Mouse (Mus musculus) neural tube, embryonic 15.5 days (tissue): ENCODE data around the gene P2rx7. TPM values are rescaled to one million over a fixed set of nuclear protein-coding genes. Genes with fewer than 3 reads are reported as not detected.

Experiments used
- ATAC-seq: fragments of 200-750 bp; cut with Nextera tagmentation; 2 replicates; pipeline ENCODE4 v1.8.0; 2017; ENCODE audit warnings: mild to moderate bottlenecking, moderate TSS enrichment, moderate library complexity; ENCODE audit not compliant: low FRiP score
- H3K27ac ChIP-seq: fragments of 300-500 bp; sonication (generic); replicated peaks from 2 replicates; pipeline ENCODE4 v1.5.1; 2015; ENCODE audit warnings: mild to moderate bottlenecking, inconsistent platforms
- H3K27me3 ChIP-seq: fragments of 300-500 bp; sonication (generic); replicated peaks from 2 replicates; pipeline ENCODE4 v1.6.1; 2015; ENCODE audit warnings: inconsistent platforms
- H3K36me3 ChIP-seq: fragments of 300-500 bp; sonication (generic); 2 replicates; pipeline ENCODE4 v1.6.1; 2015; ENCODE audit warnings: inconsistent platforms
- H3K4me1 ChIP-seq: fragments of 300-500 bp; sonication (generic); 2 replicates; pipeline ENCODE4 v1.6.1; 2015; ENCODE audit warnings: inconsistent platforms
- H3K4me2 ChIP-seq: fragments of 300-500 bp; sonication (generic); 2 replicates; pipeline ENCODE4 v1.6.1; 2015; ENCODE audit warnings: inconsistent platforms, mild to moderate bottlenecking, moderate library complexity
- H3K4me3 ChIP-seq: fragments of 300-500 bp; sonication (generic); replicated peaks from 2 replicates; pipeline ENCODE4 v1.5.1; 2015; ENCODE audit warnings: mild to moderate bottlenecking, inconsistent platforms
- H3K9ac ChIP-seq: fragments of 300-500 bp; sonication (generic); replicated peaks from 2 replicates; pipeline ENCODE4 v1.6.1; 2015; ENCODE audit warnings: mild to moderate bottlenecking, inconsistent platforms
- H3K9me3 ChIP-seq: fragments of 300-500 bp; sonication (generic); replicated peaks from 2 replicates; pipeline ENCODE4 v1.6.1; 2016; ENCODE audit warnings: inconsistent platforms
- WGBS: fragments of 180-500 bp; shearing (Covaris S2); methylation state at CpG from one replicate; pipeline ENCODE4 v1.1.7; 2015; ENCODE audit warnings: mixed read lengths; 5-methylcytosine and 5-hydroxymethylcytosine counted together
- polyA plus RNA-seq: library from polyadenylated mRNA; unstranded; fragments of >200 nt; fragmentation: Nextera tagmentation; extraction: Ambion mirVana; gene quantifications from 2 replicates; pipeline ENCODE4 v1.2.1, GENCODE M21; 2015

The P2rx7 gene
- polyA plus RNA-seq, 1 experiment from 2014 or later: 5.0 TPM

DNA sequence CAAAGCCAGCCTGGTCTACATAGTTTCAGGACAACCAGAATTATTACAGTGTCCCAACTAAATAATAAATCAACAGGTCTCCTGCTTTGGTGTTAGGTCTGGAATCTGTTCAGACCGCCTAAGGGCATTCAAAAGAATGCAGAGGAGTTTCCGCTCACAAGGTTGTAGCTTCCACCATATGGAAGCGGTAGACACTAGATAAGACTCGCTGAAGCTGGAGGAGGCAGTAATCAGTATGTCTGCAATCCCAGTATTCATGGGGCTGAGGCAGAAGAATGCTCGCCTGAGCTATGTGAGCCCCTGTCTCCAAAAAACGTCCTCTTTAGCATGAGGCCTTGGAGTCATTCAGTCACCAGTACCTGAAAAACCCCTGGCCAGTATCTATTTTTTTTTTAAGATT is 65.1 kb downstream of the P2rx7 start:
- H3K4me3 ChIP-seq: no peak overlapping the region
- H3K27me3 ChIP-seq: no peaks in the 10 kb centered on the region
- 85% methylated on average over 6 of the region's 6 CpGs for WGBS
- peaks cover 20% of the 10 kb centered on the region for H3K4me1 ChIP-seq
- no peaks in the 10 kb centered on the region for H3K9me3 ChIP-seq
- no peak for ATAC-seq
- no peak overlapping the region for H3K27ac ChIP-seq
- H3K36me3 ChIP-seq: no peaks in the 10 kb centered on the region
- no peak overlapping the region for H3K9ac ChIP-seq
- no peak overlapping the region for H3K4me2 ChIP-seq

DNA sequence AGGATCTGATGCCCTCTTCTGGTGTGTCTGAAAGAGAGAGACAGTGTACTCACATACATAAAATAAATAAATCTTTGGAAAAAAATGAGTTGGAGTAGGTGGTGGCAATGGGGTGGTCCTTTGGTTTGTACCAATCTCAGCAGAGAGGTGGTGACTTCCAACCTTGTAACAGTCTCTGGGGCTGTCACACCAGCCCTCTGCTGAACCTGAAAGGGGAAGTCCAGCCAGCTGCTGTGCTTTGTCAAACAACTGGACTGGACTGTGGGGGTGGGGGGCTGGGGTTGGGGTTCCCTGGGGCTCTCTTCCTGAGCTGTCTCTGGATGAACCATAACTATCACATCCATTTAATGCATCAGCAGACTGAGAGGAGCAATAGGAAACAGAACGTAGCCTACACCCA is 72.0 kb downstream of the P2rx7 start:
- no peak overlapping the region for H3K9ac ChIP-seq
- 82% methylated on average over 1 of the region's 1 CpGs for WGBS

DNA sequence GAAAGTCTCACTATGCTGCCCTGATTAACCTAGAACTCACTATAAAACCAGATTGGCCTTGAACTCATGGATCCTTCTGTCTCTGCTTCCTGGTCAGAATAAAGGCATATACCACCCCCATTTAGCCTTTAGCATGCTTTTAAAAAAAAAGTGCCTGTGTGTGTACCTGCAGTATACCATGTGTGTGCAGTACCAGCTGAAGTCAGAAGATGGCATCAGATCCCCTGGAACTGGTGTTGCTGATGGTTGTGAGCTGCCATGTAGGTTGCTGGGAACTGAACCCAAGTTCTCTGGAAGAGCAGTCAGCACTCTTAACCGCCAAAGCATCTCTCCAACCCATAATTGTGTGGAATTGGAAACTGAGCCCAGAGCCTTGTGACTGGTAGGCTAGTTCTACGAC is 73.1 kb downstream of the P2rx7 start:
- Histone ChIP-seq H3K36me3 (0 out of 2 replicates have a peak, but pooled peaks cover 2% of the 10 kb centered on the region), H3K9ac (no peak overlapping the region), H3K4me1 (no peaks in the 10 kb centered on the region), H3K4me2 (no peak overlapping the region), H3K27me3 (no peaks in the 10 kb centered on the region), H3K4me3 (no peak overlapping the region), H3K27ac (no peak overlapping the region), H3K9me3 (no peaks in the 10 kb centered on the region)
- ATAC-seq: no peak
- WGBS: 98% methylated on average over 2 of the region's 2 CpGs

More for the DNA sequence above, 72.0 kb downstream of the P2rx7 start:
- ATAC-seq: no peak
- Histone ChIP-seq H3K4me3 (no peak overlapping the region), H3K27ac (no peak overlapping the region), H3K36me3 (0 out of 2 replicates have a peak, but pooled peaks cover 2% of the 10 kb centered on the region), H3K4me2 (no peak overlapping the region), H3K4me1 (no peaks in the 10 kb centered on the region), H3K27me3 (no peaks in the 10 kb centered on the region), H3K9me3 (no peaks in the 10 kb centered on the region)

DNA sequence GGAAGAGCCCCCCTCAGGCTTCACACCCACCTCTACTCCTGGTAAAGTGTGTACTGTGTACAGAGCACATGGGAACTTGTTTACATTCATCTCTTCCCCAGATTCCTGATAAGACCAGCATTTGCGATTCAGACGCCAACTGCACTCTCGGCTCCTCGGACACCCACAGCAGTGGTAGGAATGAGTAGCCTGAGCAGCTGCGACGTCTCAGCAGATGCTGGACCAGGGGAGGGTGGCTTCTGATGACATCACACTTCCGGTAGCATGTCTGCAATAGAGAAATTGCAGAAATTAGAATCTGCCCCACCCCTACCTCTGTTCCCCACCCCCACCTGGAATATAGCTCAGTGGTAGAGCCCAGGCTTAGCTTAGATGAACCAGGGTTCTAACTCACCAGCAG is 74.7 kb downstream of the P2rx7 start:
- 87% methylated on average over 7 of the region's 7 CpGs for WGBS
- ATAC-seq: no peak
- no peaks in the 10 kb centered on the region for H3K4me1 ChIP-seq

DNA sequence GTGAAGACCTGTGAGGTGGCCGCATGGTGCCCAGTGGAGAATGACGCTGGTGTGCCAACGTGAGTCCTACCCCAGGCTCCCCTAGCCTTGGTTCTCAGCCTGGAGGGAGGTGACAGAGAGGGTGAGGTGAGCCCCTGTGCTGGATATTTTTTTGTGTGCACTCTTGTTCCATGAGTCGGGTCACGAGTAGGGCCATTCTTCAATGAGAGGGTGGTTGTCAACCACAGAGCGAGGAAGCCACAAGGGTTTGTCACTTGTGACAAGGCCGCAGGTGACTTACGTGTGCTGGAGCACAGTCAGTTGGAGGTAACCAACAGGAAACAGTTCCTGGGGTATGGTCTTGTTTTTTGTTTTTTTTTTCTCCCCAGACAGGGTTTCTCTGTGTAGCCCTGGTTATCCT is 75.5 kb downstream of the P2rx7 start:
- Histone ChIP-seq H3K27ac (no peak overlapping the region), H3K9ac (no peak overlapping the region), H3K4me2 (no peak overlapping the region), H3K4me3 (no peak overlapping the region), H3K9me3 (no peaks in the 10 kb centered on the region), H3K4me1 (no peaks in the 10 kb centered on the region), H3K36me3 (0 out of 2 replicates have a peak, but pooled peaks cover 2% of the 10 kb centered on the region), H3K27me3 (no peaks in the 10 kb centered on the region)
- WGBS: 93% methylated on average over 8 of the region's 8 CpGs
- ATAC-seq: no peak

More for the DNA sequence above, 74.7 kb downstream of the P2rx7 start:
- Histone ChIP-seq H3K9me3 (no peaks in the 10 kb centered on the region), H3K36me3 (0 out of 2 replicates have a peak, but pooled peaks cover 2% of the 10 kb centered on the region), H3K4me3 (no peak overlapping the region), H3K4me2 (no peak overlapping the region), H3K27me3 (no peaks in the 10 kb centered on the region), H3K9ac (no peak overlapping the region), H3K27ac (no peak overlapping the region)

DNA sequence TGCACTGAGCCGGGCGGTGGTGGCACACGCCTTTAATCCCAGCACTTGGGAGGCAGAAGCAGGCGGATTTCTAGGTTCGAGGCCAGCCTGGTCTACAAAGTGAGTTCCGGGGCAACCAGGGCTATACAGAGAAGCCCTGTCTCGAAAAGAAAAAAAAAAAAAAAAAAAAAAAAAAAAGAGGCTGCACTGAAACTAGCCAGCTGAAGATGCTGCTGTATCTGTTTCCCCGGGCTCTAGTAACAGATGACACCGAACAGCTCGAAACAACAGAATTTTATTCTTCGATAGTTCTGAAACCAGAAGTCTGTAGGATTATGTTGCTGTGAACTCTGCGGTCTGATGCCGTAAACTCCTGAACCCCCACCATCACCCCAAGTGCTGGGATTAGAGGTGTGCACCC is 81.7 kb downstream of the P2rx7 start:
- Histone ChIP-seq H3K9me3 (no peaks in the 10 kb centered on the region), H3K4me2 (no peak overlapping the region), H3K4me1 (peaks cover 12% of the 10 kb centered on the region), H3K36me3 (peaks cover 4% of the 10 kb centered on the region; the same call in 1 of the 2 replicates), H3K9ac (no peak overlapping the region), H3K4me3 (no peak overlapping the region), H3K27me3 (no peaks in the 10 kb centered on the region), H3K27ac (no peak overlapping the region)
- WGBS: 90% methylated on average over 13 of the region's 13 CpGs
- ATAC-seq: no peak

DNA sequence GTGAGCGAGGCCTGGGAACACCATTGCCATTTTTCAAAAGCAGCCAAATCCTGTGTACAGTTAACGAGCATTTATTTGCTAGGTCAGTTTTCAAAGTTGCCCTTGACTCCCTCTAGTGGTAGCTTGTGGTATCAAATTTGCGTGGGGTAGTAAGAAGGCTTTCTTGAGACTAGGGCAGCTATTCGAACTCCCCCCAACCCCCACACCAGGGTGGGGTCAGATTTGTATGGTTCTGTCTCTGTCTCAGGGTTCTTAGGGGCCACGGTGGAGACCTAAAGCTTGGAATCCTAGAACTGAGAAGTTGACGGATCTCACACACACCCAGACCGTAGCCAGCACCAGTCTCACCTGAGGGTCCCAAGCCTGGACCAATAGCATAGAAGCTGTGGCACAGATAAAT is 82.4 kb downstream of the P2rx7 start:
- no peak overlapping the region for H3K4me2 ChIP-seq
- no peak overlapping the region for H3K4me3 ChIP-seq
- H3K27ac ChIP-seq: no peak overlapping the region
- peaks cover 4% of the 10 kb centered on the region; the same call in 1 of the 2 replicates for H3K36me3 ChIP-seq
- ATAC-seq: peak; percentile 68
- H3K9me3 ChIP-seq: no peaks in the 10 kb centered on the region
- peaks cover 12% of the 10 kb centered on the region for H3K4me1 ChIP-seq
- no peak overlapping the region for H3K9ac ChIP-seq
- WGBS: 19% methylated on average over 7 of the region's 7 CpGs
- H3K27me3 ChIP-seq: no peaks in the 10 kb centered on the region

DNA sequence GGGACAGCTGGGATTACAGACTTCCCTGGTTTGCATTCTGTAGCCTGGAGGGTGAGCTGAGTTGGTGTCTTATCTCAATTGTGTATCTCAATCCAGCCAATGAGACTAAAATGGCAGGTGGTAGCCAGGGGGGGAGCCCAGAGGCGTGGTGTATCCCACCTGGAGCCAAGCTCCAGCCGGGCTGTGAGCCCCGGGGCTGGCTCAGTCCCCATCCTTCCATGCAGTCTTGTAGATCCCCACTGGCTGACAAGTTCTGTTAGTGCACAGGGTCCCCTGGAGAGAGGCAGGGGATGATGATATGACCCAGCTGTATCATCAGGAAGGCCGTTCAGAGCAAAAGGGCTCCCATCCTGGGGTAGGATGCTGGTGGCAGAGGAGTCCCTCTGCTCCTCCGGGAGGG is 82.9 kb downstream of the P2rx7 start:
- Histone ChIP-seq H3K36me3 (peaks cover 4% of the 10 kb centered on the region; the same call in 1 of the 2 replicates), H3K4me2 (no peak overlapping the region), H3K27ac (no peak overlapping the region), H3K9ac (no peak overlapping the region), H3K4me3 (no peak overlapping the region), H3K9me3 (no peaks in the 10 kb centered on the region), H3K27me3 (no peaks in the 10 kb centered on the region), H3K4me1 (peaks cover 12% of the 10 kb centered on the region)
- WGBS: 71% methylated on average over 5 of the region's 5 CpGs
- ATAC-seq: no peak

DNA sequence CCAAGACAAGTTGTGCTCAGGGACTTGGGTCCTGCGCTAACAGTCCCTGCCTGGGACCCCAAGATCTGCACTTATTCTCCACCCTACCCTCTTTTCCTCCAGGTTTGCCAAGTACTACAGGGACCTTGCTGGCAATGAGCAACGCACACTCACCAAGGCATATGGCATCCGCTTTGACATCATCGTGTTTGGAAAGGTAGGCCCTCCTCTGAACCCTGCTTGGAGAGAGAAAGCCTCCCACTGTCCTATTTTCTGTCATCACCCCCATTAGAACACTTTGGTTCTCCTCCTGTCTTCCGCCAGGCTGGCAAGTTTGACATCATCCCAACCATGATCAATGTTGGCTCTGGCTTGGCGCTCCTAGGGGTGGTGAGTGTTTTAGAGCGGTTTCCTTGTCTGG is 83.4 kb downstream of the P2rx7 start:
- no peak for ATAC-seq
- Histone ChIP-seq H3K27me3 (no peaks in the 10 kb centered on the region), H3K27ac (no peak overlapping the region), H3K4me2 (no peak overlapping the region), H3K9me3 (no peaks in the 10 kb centered on the region), H3K4me3 (no peak overlapping the region), H3K4me1 (peaks cover 13% of the 10 kb centered on the region), H3K36me3 (peaks cover 4% of the 10 kb centered on the region; the same call in 1 of the 2 replicates), H3K9ac (no peak overlapping the region)
- WGBS: 92% methylated on average over 7 of the region's 7 CpGs

DNA sequence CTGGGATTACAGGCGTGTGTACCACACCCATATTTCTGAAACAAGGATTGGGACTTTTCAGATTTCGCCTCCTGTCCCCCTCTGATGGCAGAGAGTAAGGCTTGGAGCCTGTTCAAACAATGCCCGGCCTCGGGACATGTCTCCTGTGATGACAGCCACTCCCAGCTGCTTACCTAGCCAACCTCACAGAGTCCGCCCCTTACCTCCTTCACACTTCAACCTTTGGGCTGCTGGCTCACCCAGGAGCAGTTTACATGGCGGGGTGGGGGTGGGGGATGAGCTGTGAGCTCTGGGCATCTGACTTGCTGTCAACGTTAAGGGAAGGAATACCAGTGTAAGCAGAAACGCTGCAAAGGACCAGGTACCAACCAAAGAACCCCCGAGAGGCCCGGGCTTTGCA is 87.1 kb downstream of the P2rx7 start:
- Histone ChIP-seq H3K27ac (no peak overlapping the region), H3K4me1 (peaks cover 17% of the 10 kb centered on the region), H3K9me3 (no peaks in the 10 kb centered on the region), H3K4me2 (no peak overlapping the region), H3K9ac (no peak overlapping the region), H3K36me3 (peaks cover 11% of the 10 kb centered on the region), H3K27me3 (no peaks in the 10 kb centered on the region), H3K4me3 (no peak overlapping the region)
- 91% methylated on average over 10 of the region's 10 CpGs for WGBS
- ATAC-seq: no peak

DNA sequence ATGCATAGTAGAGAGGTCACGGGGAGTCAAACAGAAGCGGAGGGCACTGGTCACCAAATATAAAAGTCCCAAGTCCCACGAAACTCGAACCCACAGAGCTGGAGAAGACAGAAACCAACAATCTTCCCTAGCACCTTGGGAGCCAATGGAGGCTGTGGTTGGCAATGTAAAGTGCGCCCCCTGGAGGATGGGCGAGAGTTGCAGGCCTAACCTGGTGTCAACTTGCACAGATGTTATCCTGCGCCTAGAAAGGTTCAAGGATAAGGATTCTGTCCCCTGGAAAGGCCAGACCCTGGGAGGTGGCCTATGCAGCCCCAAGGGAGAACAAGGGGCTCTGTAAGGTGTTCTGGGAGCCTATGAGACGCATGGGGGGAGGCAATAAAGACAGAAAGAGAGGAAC is 87.6 kb downstream of the P2rx7 start:
- no peaks in the 10 kb centered on the region for H3K9me3 ChIP-seq
- no peak overlapping the region for H3K4me3 ChIP-seq
- no peak overlapping the region for H3K4me2 ChIP-seq
- H3K9ac ChIP-seq: no peak overlapping the region
- peaks cover 12% of the 10 kb centered on the region for H3K4me1 ChIP-seq
- no peak for ATAC-seq
- H3K36me3 ChIP-seq: peaks cover 16% of the 10 kb centered on the region
- no peaks in the 10 kb centered on the region for H3K27me3 ChIP-seq
- WGBS: 68% methylated on average over 8 of the region's 8 CpGs
- H3K27ac ChIP-seq: peak overlapping the region; percentile 39; the same call in 1 of the 2 replicates

DNA sequence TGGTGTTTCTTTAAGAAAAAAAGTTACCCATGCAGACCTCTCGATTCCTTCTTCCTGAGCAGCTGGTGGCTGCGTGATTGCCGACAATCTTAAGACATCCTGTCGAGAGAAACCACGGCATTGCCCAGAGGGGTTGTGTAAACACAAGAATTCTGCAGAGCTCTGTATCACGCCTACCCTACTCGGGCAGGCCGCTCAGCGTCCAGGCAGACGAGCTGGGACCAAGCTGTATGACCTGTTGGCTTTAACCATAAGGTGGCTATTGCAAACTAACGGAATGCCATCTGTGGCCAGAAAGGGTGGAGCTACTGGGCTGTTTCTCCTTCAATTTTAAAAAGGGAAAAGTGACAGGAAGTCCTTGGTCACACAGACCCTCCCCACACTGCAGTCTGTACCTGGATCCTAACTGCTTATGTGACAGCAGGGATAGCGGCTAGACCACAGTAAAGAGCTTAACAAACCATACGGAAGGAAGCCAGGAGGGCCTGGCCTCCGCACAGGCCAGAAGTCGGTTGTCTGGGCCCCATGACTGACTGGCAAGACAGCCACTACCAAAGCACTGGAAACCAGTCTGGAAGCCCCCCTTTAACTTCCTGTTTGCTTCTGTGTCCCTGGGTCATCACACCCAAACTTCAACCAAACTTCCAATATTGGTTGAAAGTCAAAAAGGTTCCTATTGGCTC is 88.4 kb downstream of the P2rx7 start:
- no peak overlapping the region; the same call in 1 of the 2 replicates for H3K4me2 ChIP-seq
- no peaks in the 10 kb centered on the region for H3K27me3 ChIP-seq
- H3K9me3 ChIP-seq: no peaks in the 10 kb centered on the region
- no peak overlapping the region for H3K4me3 ChIP-seq
- no peak overlapping the region for H3K27ac ChIP-seq
- WGBS: 76% methylated on average over 15 of the region's 15 CpGs
- ATAC-seq: no peak
- peaks cover 24% of the 10 kb centered on the region for H3K36me3 ChIP-seq
- H3K4me1 ChIP-seq: peaks cover 7% of the 10 kb centered on the region; the same call in 1 of the 2 replicates
- H3K9ac ChIP-seq: no peak overlapping the region
